Mouse (Mus musculus): ENCODE measurements around the gene Cmss1.

- no peak for TF ChIP-seq GATA1 (IDR thresholded peaks at IDR 0.05; ENCODE audit: borderline replicate concordance, low read length)
- no peak for TF ChIP-seq FLI1 (IDR thresholded peaks at IDR 0.05; ENCODE audit: low read length)
Observed at GRCm38 (mm10) chr16:57478451-57478850, 128.2 kb downstream of the Cmss1 start.

Measured in megakaryocyte, embryonic 14.5 days (primary cell).